Mouse (Mus musculus): Measurements from ENCODE around the gene Calm4. TPM values are rescaled to one million over a fixed set of nuclear protein-coding genes. Genes with fewer than 3 reads are reported as not detected.
"Not testable (repeated sequence)": the region's sequence is repeated elsewhere in the genome, so short reads cannot be mapped to it uniquely, and the experiment has no call there.

The Calm4 gene
- polyA plus RNA-seq (2016; fragmentation: Nextera tagmentation; extraction: Ambion mirVana), result not detected in 2 replicates

GRCm38 (mm10) chr13:3837312-3837807, at the start of gene Calm4:
Gene Calm4, plus strand, starts transcription at chr13:3837757.
- not testable (repeated sequence) for H3K9me3 ChIP-seq (replicated peaks); H3K36me3 ChIP-seq; H3K4me3 ChIP-seq; H3K4me1 ChIP-seq; H3K27ac ChIP-seq (replicated peaks); DNase-seq (ENCODE audit: low spot score); H3K27me3 ChIP-seq (ENCODE audit: low read depth, poor library complexity, severe bottlenecking)

GRCm38 (mm10) chr13:3788588-3788987, 49.0 kb upstream of the Calm4 start:
- Histone ChIP-seq H3K4me3 (no peak overlapping the region), H3K36me3 (no peaks in the 10 kb centered on the region), H3K27me3 (ENCODE audit: low read depth, poor library complexity, severe bottlenecking) (no peaks in the 10 kb centered on the region), H3K4me1 (no peaks in the 10 kb centered on the region), H3K27ac (replicated peaks) (no peak overlapping the region), H3K9me3 (replicated peaks) (no peaks in the 10 kb centered on the region)
- no peak for DNase-seq (ENCODE audit: low spot score)
- WGBS, result 81% methylated on average over 2 of the region's 2 CpGs

GRCm38 (mm10) chr13:3789531-3789930, 48.0 kb upstream of the Calm4 start:
- Histone ChIP-seq H3K27me3 (ENCODE audit: low read depth, poor library complexity, severe bottlenecking) (no peaks in the 10 kb centered on the region), H3K4me3 (no peak overlapping the region), H3K4me1 (no peaks in the 10 kb centered on the region; the same call in 1 of the 2 replicates), H3K36me3 (no peaks in the 10 kb centered on the region), H3K9me3 (replicated peaks) (no peaks in the 10 kb centered on the region), H3K27ac (replicated peaks) (no peak overlapping the region)
- WGBS, result 83% methylated on average over 2 of the region's 2 CpGs
- no peak for DNase-seq (ENCODE audit: low spot score)

GRCm38 (mm10) chr13:3796649-3797048, 40.9 kb upstream of the Calm4 start:
- DNase-seq (ENCODE audit: low spot score), result no peak
- 89% methylated on average over 4 of the region's 4 CpGs for WGBS
- no peaks in the 10 kb centered on the region for H3K9me3 ChIP-seq (replicated peaks)

GRCm38 (mm10) chr13:3798751-3799150, 38.8 kb upstream of the Calm4 start:
- no peak overlapping the region for H3K4me3 ChIP-seq
- no peaks in the 10 kb centered on the region for H3K36me3 ChIP-seq
- H3K27ac ChIP-seq (replicated peaks), result no peak overlapping the region
- H3K9me3 ChIP-seq (replicated peaks), result no peaks in the 10 kb centered on the region
- H3K4me1 ChIP-seq, result no peaks in the 10 kb centered on the region; the same call in 1 of the 2 replicates
- no peaks in the 10 kb centered on the region for H3K27me3 ChIP-seq (ENCODE audit: low read depth, poor library complexity, severe bottlenecking)
- no peak for DNase-seq (ENCODE audit: low spot score)

More at GRCm38 (mm10) chr13:3796649-3797048, 40.9 kb upstream of the Calm4 start:
- no peaks in the 10 kb centered on the region; the same call in 1 of the 2 replicates for H3K4me1 ChIP-seq
- H3K27me3 ChIP-seq (ENCODE audit: low read depth, poor library complexity, severe bottlenecking), result no peaks in the 10 kb centered on the region
- H3K36me3 ChIP-seq, result no peaks in the 10 kb centered on the region
- H3K4me3 ChIP-seq, result no peak overlapping the region
- H3K27ac ChIP-seq (replicated peaks), result no peak overlapping the region

- Histone ChIP-seq H3K9me3 (replicated peaks) (no peaks in the 10 kb centered on the region), H3K27ac (replicated peaks) (no peak overlapping the region), H3K4me3 (no peak overlapping the region), H3K27me3 (ENCODE audit: low read depth, poor library complexity, severe bottlenecking) (no peaks in the 10 kb centered on the region), H3K4me1 (no peaks in the 10 kb centered on the region), H3K36me3 (no peaks in the 10 kb centered on the region)
- no peak for DNase-seq (ENCODE audit: low spot score)
- 86% methylated on average over 3 of the region's 3 CpGs for WGBS
Measured at GRCm38 (mm10) chr13:3799386-3799785, 38.2 kb upstream of the Calm4 start.

- no peaks in the 10 kb centered on the region for H3K27me3 ChIP-seq (ENCODE audit: low read depth, poor library complexity, severe bottlenecking)
- DNase-seq (ENCODE audit: low spot score), result no peak
- H3K36me3 ChIP-seq, result no peaks in the 10 kb centered on the region
- 87% methylated on average over 13 of the region's 13 CpGs for WGBS
- no peaks in the 10 kb centered on the region for H3K4me1 ChIP-seq
- no peaks in the 10 kb centered on the region for H3K9me3 ChIP-seq (replicated peaks)
- no peak within 1 kb of the TSS for H3K4me3 ChIP-seq
- H3K27ac ChIP-seq (replicated peaks), result no peak within 1 kb of the TSS
Measured at GRCm38 (mm10) chr13:3804186-3804585, 33.4 kb upstream of the Calm4 start, which contains the start of gene Calml3. Gene Calml3, minus strand, starts transcription at chr13:3804316.

GRCm38 (mm10) chr13:3805132-3805531, 32.4 kb upstream of the Calm4 start:
- H3K27me3 ChIP-seq (ENCODE audit: low read depth, poor library complexity, severe bottlenecking), result no peaks in the 10 kb centered on the region
- no peak overlapping the region for H3K27ac ChIP-seq (replicated peaks)
- H3K4me1 ChIP-seq, result no peaks in the 10 kb centered on the region
- H3K36me3 ChIP-seq, result no peaks in the 10 kb centered on the region
- DNase-seq (ENCODE audit: low spot score), result no peak
- 72% methylated on average over 2 of the region's 2 CpGs for WGBS
- H3K4me3 ChIP-seq, result no peak overlapping the region
- no peaks in the 10 kb centered on the region for H3K9me3 ChIP-seq (replicated peaks)

GRCm38 (mm10) chr13:3805638-3806037, 31.9 kb upstream of the Calm4 start:
- Histone ChIP-seq H3K9me3 (replicated peaks) (no peaks in the 10 kb centered on the region), H3K27ac (replicated peaks) (no peak overlapping the region), H3K4me1 (no peaks in the 10 kb centered on the region), H3K36me3 (no peaks in the 10 kb centered on the region), H3K4me3 (no peak overlapping the region), H3K27me3 (ENCODE audit: low read depth, poor library complexity, severe bottlenecking) (no peaks in the 10 kb centered on the region)
- 83% methylated on average over 5 of the region's 5 CpGs for WGBS
- DNase-seq (ENCODE audit: low spot score), result no peak

- no peak for DNase-seq (ENCODE audit: low spot score)
- Histone ChIP-seq H3K27me3 (ENCODE audit: low read depth, poor library complexity, severe bottlenecking) (no peaks in the 10 kb centered on the region), H3K4me1 (no peaks in the 10 kb centered on the region), H3K36me3 (no peaks in the 10 kb centered on the region), H3K27ac (replicated peaks) (no peak overlapping the region), H3K9me3 (replicated peaks) (no peaks in the 10 kb centered on the region), H3K4me3 (no peak overlapping the region)
- WGBS, result 85% methylated on average over 7 of the region's 7 CpGs
Measured at GRCm38 (mm10) chr13:3807131-3807827, 30.3 kb upstream of the Calm4 start.

- DNase-seq (ENCODE audit: low spot score), result no peak
- 84% methylated on average over 5 of the region's 5 CpGs for WGBS
- no peak overlapping the region for H3K4me3 ChIP-seq
- H3K4me1 ChIP-seq, result no peaks in the 10 kb centered on the region
- H3K27ac ChIP-seq (replicated peaks), result no peak overlapping the region
- no peaks in the 10 kb centered on the region for H3K27me3 ChIP-seq (ENCODE audit: low read depth, poor library complexity, severe bottlenecking)
- no peaks in the 10 kb centered on the region for H3K36me3 ChIP-seq
- H3K9me3 ChIP-seq (replicated peaks), result no peaks in the 10 kb centered on the region
Measured at GRCm38 (mm10) chr13:3818012-3818739, 19.4 kb upstream of the Calm4 start.

GRCm38 (mm10) chr13:3818740-3819076, 18.8 kb upstream of the Calm4 start:
- 92% methylated on average over 2 of the region's 2 CpGs for WGBS
- Histone ChIP-seq H3K4me3 (no peak overlapping the region), H3K9me3 (replicated peaks) (no peaks in the 10 kb centered on the region), H3K27ac (replicated peaks) (no peak overlapping the region), H3K27me3 (ENCODE audit: low read depth, poor library complexity, severe bottlenecking) (no peaks in the 10 kb centered on the region), H3K36me3 (no peaks in the 10 kb centered on the region), H3K4me1 (no peaks in the 10 kb centered on the region)
- no peak for DNase-seq (ENCODE audit: low spot score)

- DNase-seq (ENCODE audit: low spot score), result no peak
Measured at GRCm38 (mm10) chr13:3822105-3822504, 15.5 kb upstream of the Calm4 start.

More at GRCm38 (mm10) chr13:3822105-3822504, 15.5 kb upstream of the Calm4 start:
- H3K36me3 ChIP-seq, result no peaks in the 10 kb centered on the region
- no peaks in the 10 kb centered on the region for H3K4me1 ChIP-seq
- WGBS, result 72% methylated on average over 4 of the region's 4 CpGs
- H3K27ac ChIP-seq (replicated peaks), result no peak overlapping the region
- no peak overlapping the region for H3K4me3 ChIP-seq
- no peaks in the 10 kb centered on the region for H3K9me3 ChIP-seq (replicated peaks)
- H3K27me3 ChIP-seq (ENCODE audit: low read depth, poor library complexity, severe bottlenecking), result no peaks in the 10 kb centered on the region

Measured in midbrain, embryonic 10.5 days (tissue).